In genomic region chr10:43759906-43760281, GRCm38 (mm10) we compare ENCODE assay signal across 11 mouse cellular contexts.
"Had no signal": no experiment of that assay in that cellular context is flagged by ENCODE, and none has a peak within 500 bp of the region (broad histone marks: within the 10 kb centered on the region; RNA-seq: fewer than 3 reads in every experiment).

No protein-coding gene starts in this region.

- ATAC-seq: inflammation-experienced regulatory T-cells, adult 6 months; midbrain, embryonic 16.5 days had no signal

- H3K4me3 ChIP-seq: left cerebral cortex, adult 2 months; limb, embryonic 15.5 days; midbrain, embryonic 12.5 days; neural tube, embryonic 13.5 days had no signal

- H3K9ac ChIP-seq: limb, embryonic 15.5 days; liver, embryonic 14.5 days; midbrain, embryonic 12.5 days; neural tube, embryonic 13.5 days had no signal

- H3K36me3 ChIP-seq: limb, embryonic 15.5 days; midbrain, embryonic 12.5 days; neural tube, embryonic 13.5 days had no signal

- DNase-seq: kidney, postnatal 25 days; lung, adult 18-20 months; right cerebral cortex, postnatal 4 days; spleen, adult 18-20 months had no signal

- H3K4me1 ChIP-seq: midbrain, embryonic 12.5 days; neural tube, embryonic 13.5 days had no signal

- H3K4me2 ChIP-seq: limb, embryonic 15.5 days; midbrain, embryonic 12.5 days; neural tube, embryonic 13.5 days had no signal

- H3K27ac ChIP-seq: left cerebral cortex, adult 2 months; limb, embryonic 15.5 days; liver, embryonic 14.5 days; midbrain, embryonic 12.5 days; neural tube, embryonic 13.5 days had no signal

- H3K27me3 ChIP-seq: limb, embryonic 15.5 days; midbrain, embryonic 12.5 days; neural tube, embryonic 13.5 days had no signal

- H3K9me3 ChIP-seq: midbrain, embryonic 12.5 days; neural tube, embryonic 13.5 days had no signal
